Comparison of ENCODE assay signal across 8 mouse cellular contexts in the genomic region with DNA sequence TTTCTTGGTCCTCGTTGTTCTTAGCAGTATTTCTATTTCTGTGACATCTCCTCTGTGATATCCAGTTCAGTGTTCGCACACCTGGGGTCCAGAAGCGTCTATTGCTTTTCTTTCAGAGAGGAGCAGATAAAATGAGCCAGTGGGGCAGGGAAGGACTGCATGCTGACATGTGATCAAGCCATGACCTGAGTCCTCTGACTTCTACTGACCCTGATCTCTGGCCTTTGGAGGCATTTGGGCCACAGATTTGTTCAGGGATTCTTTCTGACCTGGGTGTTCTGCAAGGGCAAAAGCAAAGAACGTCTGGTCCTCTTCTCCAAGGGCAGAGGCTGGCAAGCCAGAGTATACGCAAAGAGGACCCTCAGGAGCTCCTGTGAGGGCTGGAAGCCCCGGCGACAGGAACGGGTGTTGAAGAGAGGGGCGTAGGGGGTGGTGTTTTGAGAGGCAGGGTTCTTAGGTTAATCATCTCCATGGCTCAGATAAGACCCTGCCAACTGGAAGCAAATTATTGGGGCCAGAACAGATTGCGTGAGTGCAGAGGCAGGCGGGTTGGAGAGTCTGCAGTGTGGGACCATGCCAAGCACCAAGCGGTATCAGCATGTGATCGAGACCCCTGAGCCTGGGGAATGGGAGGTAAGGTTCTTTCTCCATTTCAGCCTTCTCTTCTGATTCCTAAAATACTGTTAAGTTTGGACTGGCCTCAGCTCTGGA. TPM values are rescaled to one million over a fixed set of nuclear protein-coding genes. Genes with fewer than 3 reads are reported as not detected.
DNase-seq lines count a peak whose midpoint lies in the region; ATAC-seq lines count a peak whose summit lies in the region.
"Had no signal": no experiment of that assay in that cellular context is flagged by ENCODE, and none has a peak within 500 bp of the region (broad histone marks: within the 10 kb centered on the region; RNA-seq: fewer than 3 reads in every experiment).

A gene (plus strand): TSS at position 397 of the 711 bp plus-strand sequence.

- H3K27me3 ChIP-seq in neural tube, embryonic 11.5 days (ENCODE audit: control insufficient read depth, insufficient read depth, low read length), result no peaks in the 10 kb centered on the region
- no peaks in the 10 kb centered on the region for H3K27me3 ChIP-seq in hindbrain, embryonic 16.5 days (replicated peaks; ENCODE audit: control insufficient read depth, insufficient read depth, low read length)
- no peaks in the 10 kb centered on the region for H3K27me3 ChIP-seq in midbrain, embryonic 10.5 days (ENCODE audit: low read depth, poor library complexity, severe bottlenecking)

- no peak within 1 kb of the TSS; the same call in 1 of the 2 replicates for H3K9ac ChIP-seq in neural tube, embryonic 11.5 days (ENCODE audit: low read length)
- peak within 1 kb of the TSS; percentile 99 for H3K9ac ChIP-seq in hindbrain, embryonic 16.5 days (ENCODE audit: low read depth, low read length)

- peaks cover 8% of the 10 kb centered on the region for H3K4me1 ChIP-seq in neural tube, embryonic 11.5 days (ENCODE audit: control insufficient read depth, insufficient read depth, low read length)
- H3K4me1 ChIP-seq in hindbrain, embryonic 16.5 days (ENCODE audit: control insufficient read depth, insufficient read depth, low read depth, low read length), result peaks cover 13% of the 10 kb centered on the region
- H3K4me1 ChIP-seq in midbrain, embryonic 10.5 days, result peaks cover 25% of the 10 kb centered on the region

- intact Hi-C loops in left cerebral cortex, postnatal 25 days (cut with DNase I), result loop anchor here (10.0 kb wide), 1 partner anchor 332 kb away; a partner anchor contains a TSS
- intact Hi-C loops in left cerebral cortex, postnatal 10 days (cut with DNase I), result no loop called here

- H3K4me3 ChIP-seq in neural tube, embryonic 11.5 days (ENCODE audit: low read depth, low read length), result peak within 1 kb of the TSS; percentile 85
- H3K4me3 ChIP-seq in hindbrain, embryonic 16.5 days (ENCODE audit: low read length), result peak within 1 kb of the TSS; percentile 88
- peak within 1 kb of the TSS; percentile 76 for H3K4me3 ChIP-seq in midbrain, embryonic 10.5 days

- peak within 1 kb of the TSS; percentile 97 for H3K4me2 ChIP-seq in neural tube, embryonic 11.5 days (ENCODE audit: low read depth)
- H3K4me2 ChIP-seq in hindbrain, embryonic 16.5 days (ENCODE audit: low read length), result peak within 1 kb of the TSS; percentile 84

- peaks cover 6% of the 10 kb centered on the region for H3K36me3 ChIP-seq in neural tube, embryonic 11.5 days (ENCODE audit: control insufficient read depth, insufficient read depth, low read length)
- peaks cover 7% of the 10 kb centered on the region; the same call in 1 of the 2 replicates for H3K36me3 ChIP-seq in hindbrain, embryonic 16.5 days (ENCODE audit: control insufficient read depth, insufficient read depth, low read length)
- peaks cover 21% of the 10 kb centered on the region for H3K36me3 ChIP-seq in midbrain, embryonic 10.5 days

- WGBS in neural tube, embryonic 11.5 days, result 77% methylated on average over 13 of the region's 13 CpGs
- 76% methylated on average over 13 of the region's 13 CpGs for WGBS in hindbrain, embryonic 16.5 days
- WGBS in midbrain, embryonic 10.5 days, result 83% methylated on average over 13 of the region's 13 CpGs

- ATAC-seq in neural tube, embryonic 11.5 days (ENCODE audit: insufficient read depth, low FRiP score, low TSS enrichment), result no peak
- ATAC-seq in hindbrain, embryonic 16.5 days, result no peak

- no peak within 1 kb of the TSS for H3K27ac ChIP-seq in neural tube, embryonic 11.5 days (ENCODE audit: low read depth, low read length)
- no peak within 1 kb of the TSS for H3K27ac ChIP-seq in hindbrain, embryonic 16.5 days (ENCODE audit: low read depth, low read length)
- peak within 1 kb of the TSS; percentile 93; the same call in 1 of the 2 replicates for H3K27ac ChIP-seq in midbrain, embryonic 10.5 days (replicated peaks)

- H3K9me3 ChIP-seq in neural tube, embryonic 11.5 days (ENCODE audit: control insufficient read depth, low read length), result no peaks in the 10 kb centered on the region
- H3K9me3 ChIP-seq in hindbrain, embryonic 16.5 days (ENCODE audit: control insufficient read depth, low read length), result no peaks in the 10 kb centered on the region
- H3K9me3 ChIP-seq in midbrain, embryonic 10.5 days (replicated peaks), result no peaks in the 10 kb centered on the region

- no peak for DNase-seq in neural tube, embryonic 11.5 days (ENCODE audit: low spot score)
- no peak for DNase-seq in neural tube, embryonic 10.5 days (ENCODE audit: extremely low spot score, low spot score)
- no peak for DNase-seq in midbrain, embryonic 10.5 days (ENCODE audit: low spot score)
- no peak for DNase-seq in left cerebral cortex, postnatal 25 days (ENCODE audit: low spot score in 2 of 2)
- no peak for DNase-seq in left cerebral cortex, postnatal 10 days (ENCODE audit: extremely low spot score in 1 of 2, low spot score in 2 of 2)
- no peak for DNase-seq in cerebellum, postnatal 25 days
- DNase-seq: layer of hippocampus, adult 9-11 months had no signal

RNA-seq across cellular contexts. Expression of the gene that starts here (rescaled TPM):
- not detected in 2 replicates for polyA plus RNA-seq in neural tube, embryonic 11.5 days (2014; fragmentation: Nextera tagmentation; extraction: Ambion mirVana)
- polyA plus RNA-seq in hindbrain, embryonic 16.5 days (2015; fragmentation: Nextera tagmentation; extraction: Ambion mirVana), result 0.25 and 0.26 TPM in 2 replicates
- 0.24 TPM in 1 of 2 replicates, not detected in the other for polyA plus RNA-seq in midbrain, embryonic 10.5 days (2016; fragmentation: Nextera tagmentation; extraction: Ambion mirVana)
- not detected for total RNA-seq in left cerebral cortex, postnatal 25 days (2021)
- total RNA-seq in left cerebral cortex, postnatal 10 days (2021), result under 1 TPM in 1 of 2 experiments, not detected in 1; 0.14 TPM
